Mouse (Mus musculus) small intestine, adult 2 months (tissue): ENCODE measurements around the gene Il33.

Experiments
- CTCF ChIP-seq: fragments of 200-500 bp; IDR thresholded peaks from 2 replicates; pipeline ENCODE4 v1.5.1; 2012; ENCODE audit warnings: low read depth, mild to moderate bottlenecking, control low read depth, inconsistent platforms, low read length, moderate library complexity, mixed read lengths; ENCODE audit not compliant: insufficient replicate concordance, insufficient read length; ENCODE audit errors: extremely low read depth
- POLR2A ChIP-seq: fragments of 200-500 bp; IDR thresholded peaks from 2 replicates; pipeline ENCODE4 v1.6.1; 2012; ENCODE audit warnings: low read depth, mild to moderate bottlenecking, control low read depth, inconsistent platforms, low read length, moderate library complexity

- TF ChIP-seq CTCF (no peak), POLR2A (no peak)
Measured at GRCm38 (mm10) chr19:29900318-29900717, 24.6 kb upstream of the Il33 start.
